Mouse (Mus musculus) MEL (cell line): ENCODE data around the gene Pcsk2. TPM values are rescaled to one million over a fixed set of nuclear protein-coding genes. Genes with fewer than 3 reads are reported as not detected.

Experiments used
- DNase-seq: peaks from one replicate; pipeline ENCODE4 v3.0.0; 2011; ENCODE audit warnings: low read depth, low spot score
- H3K27ac ChIP-seq: 2 replicates; pipeline ENCODE4 v1.5.1; 2012; ENCODE audit warnings: low read depth, mild to moderate bottlenecking, control low read depth, low read length, moderate library complexity; ENCODE audit not compliant: control insufficient read depth
- H3K27me3 ChIP-seq, 2 experiments: fragments of 150-350 bp in 1 of 2; sonication (generic) in 1 of 2; 2 replicates each; pipeline ENCODE4 v1.6.1; 2012; ENCODE audit warnings: low read length in 2 of 2, mild to moderate bottlenecking in 2 of 2, improper control_type of control experiment in 1 of 2, moderate library complexity in 1 of 2; ENCODE audit not compliant: insufficient read depth in 2 of 2, control insufficient read depth in 1 of 2
- H3K36me3 ChIP-seq, 2 experiments: 2 replicates each; pipeline ENCODE4 v1.6.1; 2012 to 2014; ENCODE audit warnings: low read length in 2 of 2, improper control_type of control experiment in 1 of 2, inconsistent platforms in 1 of 2, mild to moderate bottlenecking in 1 of 2; ENCODE audit not compliant: insufficient read depth in 2 of 2, control insufficient read depth in 1 of 2
- H3K4me1 ChIP-seq, 2 experiments: fragments of 150-350 bp in 1 of 2; sonication (generic) in 1 of 2; 2 replicates each; pipeline ENCODE4 v1.6.1; 2012; ENCODE audit warnings: low read length in 2 of 2, improper control_type of control experiment in 1 of 2, mild to moderate bottlenecking in 1 of 2; ENCODE audit not compliant: insufficient read depth in 2 of 2, control insufficient read depth in 1 of 2
- H3K4me3 ChIP-seq, 2 experiments: fragments of 150-350 bp in 1 of 2; sonication (generic) in 1 of 2; 2 replicates each; pipeline ENCODE4 v1.5.1; 2012; ENCODE audit warnings: low read depth in 2 of 2, low read length in 2 of 2, mild to moderate bottlenecking in 2 of 2, moderate library complexity in 2 of 2, control low read depth in 1 of 2, improper control_type of control experiment in 1 of 2; ENCODE audit not compliant: control insufficient read depth in 1 of 2, insufficient read depth in 1 of 2
- H3K79me2 ChIP-seq: 2 replicates; pipeline ENCODE4 v1.6.1; 2012; ENCODE audit warnings: mild to moderate bottlenecking, low read length, moderate library complexity; ENCODE audit not compliant: control insufficient read depth, poor library complexity, insufficient read depth
- H3K9ac ChIP-seq: 2 replicates; pipeline ENCODE4 v1.6.1; 2012; ENCODE audit warnings: low read depth, mild to moderate bottlenecking, control low read depth, low read length, moderate library complexity; ENCODE audit not compliant: control insufficient read depth, poor library complexity, severe bottlenecking
- H3K9me3 ChIP-seq: fragments of 150-350 bp; sonication (generic); replicated peaks from 2 replicates; pipeline ENCODE4 v1.6.1; 2012; ENCODE audit warnings: mild to moderate bottlenecking, low read length, improper control_type of control experiment, moderate library complexity; ENCODE audit not compliant: insufficient read depth
- CHD2 ChIP-seq: IDR thresholded peaks from 2 replicates; pipeline ENCODE4 v1.6.1; 2011; ENCODE audit warnings: low read length, improper control_type of control experiment
- CTCF ChIP-seq, 3 experiments: IDR thresholded peaks in 2 of 3; conservative IDR thresholded peaks in 1 of 3; 2 replicates each; pipeline ENCODE4 v1.5.1; 2011 to 2012; ENCODE audit warnings: low read length in 3 of 3, low read depth in 2 of 3, mild to moderate bottlenecking in 2 of 3, improper control_type of control experiment in 1 of 3, inconsistent platforms in 1 of 3, mixed read lengths in 1 of 3, moderate library complexity in 1 of 3; ENCODE audit not compliant: control insufficient read depth in 1 of 3, insufficient read depth in 1 of 3, poor library complexity in 1 of 3, severe bottlenecking in 1 of 3
- E2F4 ChIP-seq: IDR thresholded peaks from 2 replicates; pipeline ENCODE4 v1.6.1; 2011; ENCODE audit warnings: low read depth, low read length, improper control_type of control experiment, borderline replicate concordance
- ELF1 ChIP-seq: IDR thresholded peaks from 2 replicates; pipeline ENCODE4 v1.6.1; 2014; ENCODE audit warnings: low read depth, mild to moderate bottlenecking, inconsistent platforms, low read length, improper control_type of control experiment, moderate library complexity
- GABPA ChIP-seq: IDR thresholded peaks from 2 replicates; pipeline ENCODE4 v1.6.1; 2012; ENCODE audit warnings: low read depth, mild to moderate bottlenecking, inconsistent platforms, low read length, improper control_type of control experiment, moderate library complexity
- GATA1 ChIP-seq: IDR thresholded peaks from 2 replicates; pipeline ENCODE4 v1.6.1; 2011; ENCODE audit warnings: low read depth, low read length, improper control_type of control experiment
- KAT2A ChIP-seq: conservative IDR thresholded peaks from 2 replicates; pipeline ENCODE4 v1.6.1; 2012; ENCODE audit warnings: low read depth, low read length, improper control_type of control experiment, inconsistent platforms
- MAFK ChIP-seq: IDR thresholded peaks from 2 replicates; pipeline ENCODE4 v1.6.1; 2011; ENCODE audit warnings: low read depth, mild to moderate bottlenecking, low read length, improper control_type of control experiment, borderline replicate concordance
- MAZ ChIP-seq: IDR thresholded peaks from 2 replicates; pipeline ENCODE4 v1.6.1; 2012; ENCODE audit warnings: low read depth, mild to moderate bottlenecking, inconsistent platforms, low read length, improper control_type of control experiment
- MEF2A ChIP-seq: IDR thresholded peaks from 2 replicates; pipeline ENCODE4 v1.6.1; 2014; ENCODE audit warnings: low read depth, mild to moderate bottlenecking, inconsistent platforms, low read length, improper control_type of control experiment; ENCODE audit not compliant: poor library complexity, insufficient replicate concordance, severe bottlenecking; ENCODE audit errors: extremely low read depth
- MXI1 ChIP-seq: IDR thresholded peaks from 2 replicates; pipeline ENCODE4 v1.6.1; 2011; ENCODE audit warnings: mild to moderate bottlenecking, low read depth, low read length, improper control_type of control experiment
- MYC ChIP-seq: IDR thresholded peaks from 2 replicates; pipeline ENCODE4 v1.6.1; 2011; ENCODE audit warnings: low read depth, mild to moderate bottlenecking, low read length, improper control_type of control experiment, moderate library complexity
- POLR2A ChIP-seq, 2 experiments: IDR thresholded peaks; 2 replicates each; pipeline ENCODE4 v1.6.1; 2011 to 2012; ENCODE audit warnings: low read length in 2 of 2, mild to moderate bottlenecking in 2 of 2, control low read depth in 1 of 2, improper control_type of control experiment in 1 of 2, low read depth in 1 of 2, moderate library complexity in 1 of 2; ENCODE audit not compliant: control insufficient read depth in 1 of 2, insufficient read depth in 1 of 2, poor library complexity in 1 of 2
- RAD21 ChIP-seq: IDR thresholded peaks from 2 replicates; pipeline ENCODE4 v1.6.1; 2011; ENCODE audit warnings: mild to moderate bottlenecking, low read depth, low read length, improper control_type of control experiment
- SMC3 ChIP-seq: IDR thresholded peaks from 2 replicates; pipeline ENCODE4 v1.6.1; 2011; ENCODE audit warnings: low read depth, low read length, improper control_type of control experiment
- TBP ChIP-seq: IDR thresholded peaks from 2 replicates; pipeline ENCODE4 v1.8.0; 2011; ENCODE audit warnings: low read depth, low read length, improper control_type of control experiment
- TCF12 ChIP-seq: IDR thresholded peaks from 2 replicates; pipeline ENCODE4 v1.6.1; 2014; ENCODE audit warnings: low read depth, mild to moderate bottlenecking, inconsistent platforms, low read length, improper control_type of control experiment, moderate library complexity
- USF1 ChIP-seq: IDR thresholded peaks from 2 replicates; pipeline ENCODE4 v1.6.1; 2014; ENCODE audit warnings: low read depth, mild to moderate bottlenecking, inconsistent platforms, low read length, improper control_type of control experiment, moderate library complexity
- USF2 ChIP-seq, 2 experiments: IDR thresholded peaks; 2 replicates each; pipeline ENCODE4 v1.6.1; 2011 to 2012; ENCODE audit warnings: improper control_type of control experiment in 2 of 2, low read length in 2 of 2, borderline replicate concordance in 1 of 2, inconsistent platforms in 1 of 2, low read depth in 1 of 2, mild to moderate bottlenecking in 1 of 2; ENCODE audit not compliant: insufficient read depth in 1 of 2
- ZC3H11A ChIP-seq: IDR thresholded peaks from 2 replicates; pipeline ENCODE4 v1.6.1; 2012; ENCODE audit warnings: low read depth, mild to moderate bottlenecking, inconsistent platforms, low read length, improper control_type of control experiment
- ZKSCAN1 ChIP-seq: IDR thresholded peaks from 2 replicates; pipeline ENCODE4 v1.6.1; 2012; ENCODE audit warnings: low read depth, mild to moderate bottlenecking, inconsistent platforms, low read length, improper control_type of control experiment, moderate library complexity
- polyA plus RNA-seq, 2 experiments: library from polyadenylated mRNA; stranded (reverse) in 1 of 2; unstranded in 1 of 2; fragments of >175 nt in 1 of 2; fragments of >200 nt in 1 of 2; gene quantifications; 2 replicates each; pipeline versions ENCODE4 v1.2.1 to v1.2.4; 2012; ENCODE audit warnings: low replicate concordance in 2 of 2, low read depth in 1 of 2; ENCODE audit not compliant: insufficient read length in 2 of 2, insufficient read depth in 1 of 2, missing spikeins in 1 of 2
- total RNA-seq: library from RNA; depleted of rRNA; stranded (reverse); fragments of 300-350 nt; gene quantifications from 2 replicates; pipeline ENCODE4 v1.2.3, GENCODE M21; 2012

The Pcsk2 gene
- total and polyA plus RNA-seq, 3 experiments = not detected

DNA sequence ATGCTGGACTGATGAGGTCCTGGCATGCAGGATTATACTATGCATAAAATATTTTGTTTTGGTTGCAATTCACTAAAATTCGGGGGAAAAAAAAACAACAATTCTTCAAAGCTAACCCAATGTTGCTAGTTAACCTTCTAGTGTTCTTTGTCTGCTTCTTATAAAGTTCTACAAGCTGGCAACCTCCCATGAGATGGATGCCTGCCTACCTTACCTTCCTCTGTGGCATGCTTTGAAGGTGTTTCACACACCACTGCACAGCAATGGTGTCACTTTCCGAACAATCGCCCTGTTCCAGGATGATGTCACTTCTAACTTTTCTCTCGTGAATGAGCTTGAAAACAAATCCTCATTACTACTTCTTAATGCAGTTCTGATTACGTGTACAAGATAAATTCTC lies 68.8 kb downstream of the Pcsk2 start:
- Histone ChIP-seq H3K9me3 (no peaks in the 10 kb centered on the region), H3K36me3 (no peaks in the 10 kb centered on the region), H3K9ac (no peak overlapping the region), H3K4me3 (no peak overlapping the region), H3K4me1 (no peaks in the 10 kb centered on the region), H3K27ac (no peak overlapping the region), H3K79me2 (no peaks in the 10 kb centered on the region), H3K27me3 (no peaks in the 10 kb centered on the region)
- DNase-seq = no peak
- TF ChIP-seq CHD2 (no peak), GATA1 (no peak), MEF2A (no peak), TBP (no peak)

DNA sequence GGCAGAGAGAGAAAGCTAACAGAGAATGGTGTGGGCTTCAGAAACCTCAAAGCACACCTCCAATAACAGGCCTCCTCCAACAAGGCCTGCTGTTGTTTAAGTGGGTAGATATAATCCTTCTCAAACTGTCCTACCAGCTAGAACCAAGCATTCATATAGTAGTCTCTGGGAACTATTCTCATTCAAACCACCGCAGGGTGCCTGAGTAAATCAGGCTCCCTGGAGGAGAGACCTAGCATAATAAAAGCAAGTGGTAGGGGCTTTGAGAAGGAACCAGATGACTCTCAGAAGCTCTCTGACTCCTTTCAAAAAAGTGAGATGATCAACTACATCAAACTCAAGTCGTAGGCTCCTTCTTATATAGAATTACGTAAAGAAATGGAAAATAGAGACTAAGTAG lies 75.0 kb downstream of the Pcsk2 start:
- TF ChIP-seq ZC3H11A = no peak
- H3K4me1 ChIP-seq = no peaks in the 10 kb centered on the region
- no peak for DNase-seq
- H3K4me3 ChIP-seq = no peak overlapping the region
- H3K36me3 ChIP-seq = no peaks in the 10 kb centered on the region
- no peaks in the 10 kb centered on the region for H3K27me3 ChIP-seq
- no peak overlapping the region for H3K9ac ChIP-seq
- no peak overlapping the region for H3K27ac ChIP-seq
- H3K9me3 ChIP-seq = no peaks in the 10 kb centered on the region
- no peaks in the 10 kb centered on the region for H3K79me2 ChIP-seq

GRCm38 (mm10) chr2:143623916-143624315 lies 78.0 kb downstream of the Pcsk2 start:
- no peaks in the 10 kb centered on the region for H3K36me3 ChIP-seq
- no peak overlapping the region for H3K4me3 ChIP-seq
- H3K9ac ChIP-seq = no peak overlapping the region
- no peak for DNase-seq
- H3K4me1 ChIP-seq = no peaks in the 10 kb centered on the region
- no peaks in the 10 kb centered on the region for H3K27me3 ChIP-seq
- H3K9me3 ChIP-seq = no peaks in the 10 kb centered on the region
- H3K79me2 ChIP-seq = no peaks in the 10 kb centered on the region
- TF ChIP-seq MAFK = no peak
- no peak for TF ChIP-seq CTCF (IDR thresholded peaks at IDR 0.05 in 2 of 3, conservative IDR thresholded peaks at IDR 0.05 in 1 of 3; ENCODE audit: control insufficient read depth in 1 of 3, insufficient read depth in 1 of 3, low read depth in 2 of 3, low read length in 3 of 3, poor library complexity in 1 of 3, severe bottlenecking in 1 of 3)
- no peak for TF ChIP-seq TCF12
- no peak for TF ChIP-seq ZC3H11A
- no peak for TF ChIP-seq E2F4
- TF ChIP-seq MYC = no peak
- no peak for TF ChIP-seq MAZ
- no peak for TF ChIP-seq ELF1
- TF ChIP-seq USF1 = no peak
- TF ChIP-seq ZKSCAN1 = no peak
- TF ChIP-seq SMC3 = no peak
- no peak for TF ChIP-seq MXI1
- no peak for TF ChIP-seq RAD21
- TF ChIP-seq KAT2A = no peak
- TF ChIP-seq POLR2A (IDR thresholded peaks at IDR 0.05; ENCODE audit: control insufficient read depth in 1 of 2, insufficient read depth in 1 of 2, low read depth in 1 of 2, low read length in 2 of 2, poor library complexity in 1 of 2) = no peak
- TF ChIP-seq USF2 (IDR thresholded peaks at IDR 0.05; ENCODE audit: borderline replicate concordance in 1 of 2, insufficient read depth in 1 of 2, low read depth in 1 of 2, low read length in 2 of 2) = no peak
- TF ChIP-seq GABPA = no peak
- H3K27ac ChIP-seq = no peak overlapping the region
